Mouse (Mus musculus) CH12.LX (cell line): ENCODE data around the gene Mark2. TPM values are rescaled to one million over a fixed set of nuclear protein-coding genes. Genes with fewer than 3 reads are reported as not detected.
A peak's percentile ranks its signal among the peaks of the same experiment; 100 is the strongest.

Source experiments
- DNase-seq: peaks from one replicate; pipeline ENCODE4 v3.0.0-alpha.2; 2013; ENCODE audit errors: extremely low read depth
- H3K27ac ChIP-seq: 2 replicates; pipeline ENCODE4 v1.5.1; 2012; ENCODE audit warnings: low read depth, mild to moderate bottlenecking, control low read depth, moderate library complexity; ENCODE audit not compliant: insufficient read depth
- H3K27me3 ChIP-seq: replicated peaks from 2 replicates; pipeline ENCODE3; 2012; ENCODE audit warnings: inconsistent platforms
- H3K36me3 ChIP-seq, 2 experiments: replicated peaks in 1 of 2; 2 replicates each; pipeline versions ENCODE3 to v1.6.1; 2012; ENCODE audit warnings: inconsistent platforms in 1 of 2, low read length in 1 of 2, mild to moderate bottlenecking in 1 of 2, mixed read lengths in 1 of 2, moderate library complexity in 1 of 2; ENCODE audit not compliant: control insufficient read depth in 1 of 2, insufficient read depth in 1 of 2
- H3K4me1 ChIP-seq, 2 experiments: 2 replicates each; pipeline ENCODE4 v1.6.1; 2012; ENCODE audit warnings: inconsistent platforms in 1 of 2, moderate library complexity in 1 of 2; ENCODE audit not compliant: insufficient read depth in 2 of 2, control insufficient read depth in 1 of 2
- H3K4me2 ChIP-seq: 2 replicates; pipeline ENCODE4 v1.6.1; 2012; ENCODE audit warnings: low read depth, mild to moderate bottlenecking, control low read depth; ENCODE audit not compliant: poor library complexity, insufficient read depth, severe bottlenecking
- H3K4me3 ChIP-seq, 3 experiments: fragments of 150-350 bp in 1 of 3; sonication (generic) in 1 of 3; replicated peaks in 1 of 3; 2 replicates each; pipeline versions ENCODE3 to v1.5.1; 2011 to 2012; ENCODE audit warnings: low read depth in 2 of 3, low read length in 2 of 3, mild to moderate bottlenecking in 2 of 3, moderate library complexity in 2 of 3, control low read depth in 1 of 3, improper control_type of control experiment in 1 of 3, inconsistent platforms in 1 of 3, mixed read lengths in 1 of 3; ENCODE audit not compliant: poor library complexity in 1 of 3
- H3K79me2 ChIP-seq: replicated peaks from 2 replicates; pipeline ENCODE4 v1.6.1; 2012; ENCODE audit warnings: mild to moderate bottlenecking, moderate library complexity; ENCODE audit not compliant: control insufficient read depth, poor library complexity, insufficient read depth, severe bottlenecking; ENCODE audit errors: extremely low read depth
- H3K9ac ChIP-seq: 2 replicates; pipeline ENCODE4 v1.6.1; 2012; ENCODE audit warnings: low read depth, mild to moderate bottlenecking, control low read depth, moderate library complexity; ENCODE audit not compliant: insufficient read depth
- H3K9me3 ChIP-seq: replicated peaks from 2 replicates; pipeline ENCODE3; 2012; ENCODE audit warnings: low read length, inconsistent platforms, mixed read lengths
- ELF1 ChIP-seq: IDR thresholded peaks from 2 replicates; pipeline ENCODE4 v1.6.1; 2014; ENCODE audit warnings: low read depth, mild to moderate bottlenecking, inconsistent platforms, low read length, improper control_type of control experiment
- EP300 ChIP-seq: IDR thresholded peaks from 2 replicates; pipeline ENCODE4 v1.6.1; 2011; ENCODE audit warnings: low read length, improper control_type of control experiment
- ETS1 ChIP-seq: conservative IDR thresholded peaks from 2 replicates; pipeline ENCODE4 v1.6.1; 2012; ENCODE audit warnings: low read depth, mild to moderate bottlenecking, inconsistent platforms, low read length, improper control_type of control experiment, moderate library complexity
- GABPA ChIP-seq: IDR thresholded peaks from 2 replicates; pipeline ENCODE4 v1.6.1; 2012; ENCODE audit warnings: low read depth, low read length, improper control_type of control experiment, inconsistent platforms; ENCODE audit not compliant: insufficient replicate concordance
- KAT2A ChIP-seq: IDR thresholded peaks from 2 replicates; pipeline ENCODE4 v1.6.1; 2012; ENCODE audit warnings: low read length, improper control_type of control experiment, inconsistent platforms; ENCODE audit not compliant: insufficient replicate concordance
- MAX ChIP-seq: IDR thresholded peaks from 2 replicates; pipeline ENCODE4 v1.6.1; 2011; ENCODE audit warnings: low read length, improper control_type of control experiment
- MEF2A ChIP-seq: IDR thresholded peaks from 2 replicates; pipeline ENCODE4 v1.6.1; 2014; ENCODE audit warnings: low read depth, mild to moderate bottlenecking, inconsistent platforms, low read length, improper control_type of control experiment, borderline replicate concordance
- MXI1 ChIP-seq: IDR thresholded peaks from 2 replicates; pipeline ENCODE4 v1.6.1; 2011; ENCODE audit warnings: mild to moderate bottlenecking, low read depth, low read length, improper control_type of control experiment
- NELFE ChIP-seq: IDR thresholded peaks from 2 replicates; pipeline ENCODE4 v1.6.1; 2011; ENCODE audit warnings: low read depth, low read length, improper control_type of control experiment
- PAX5 ChIP-seq: IDR thresholded peaks from 2 replicates; pipeline ENCODE4 v1.6.1; 2012; ENCODE audit warnings: low read length, inconsistent platforms, mixed read lengths
- POLR2AphosphoS2 ChIP-seq: IDR thresholded peaks from 2 replicates; pipeline ENCODE4 v1.6.1; 2011; ENCODE audit warnings: low read depth, low read length, improper control_type of control experiment
- SIN3A ChIP-seq: IDR thresholded peaks from 2 replicates; pipeline ENCODE4 v1.6.1; 2012; ENCODE audit warnings: low read length, improper control_type of control experiment, inconsistent platforms
- SMC3 ChIP-seq: IDR thresholded peaks from 2 replicates; pipeline ENCODE4 v1.6.1; 2011; ENCODE audit warnings: low read depth, low read length, improper control_type of control experiment
- TCF12 ChIP-seq: IDR thresholded peaks from 2 replicates; pipeline ENCODE4 v1.6.1; 2014; ENCODE audit warnings: low read depth, mild to moderate bottlenecking, inconsistent platforms, low read length, improper control_type of control experiment
- UBTF ChIP-seq: IDR thresholded peaks from 2 replicates; pipeline ENCODE4 v1.6.1; 2012; ENCODE audit warnings: low read depth, mild to moderate bottlenecking, inconsistent platforms, low read length, improper control_type of control experiment, moderate library complexity
- USF2 ChIP-seq: conservative IDR thresholded peaks from 2 replicates; pipeline ENCODE4 v1.6.1; 2011; ENCODE audit warnings: low read depth, low read length, improper control_type of control experiment
- ZC3H11A ChIP-seq: IDR thresholded peaks from 2 replicates; pipeline ENCODE4 v1.6.1; 2012; ENCODE audit warnings: low read depth, mild to moderate bottlenecking, inconsistent platforms, low read length, improper control_type of control experiment
- ZKSCAN1 ChIP-seq: IDR thresholded peaks from 2 replicates; pipeline ENCODE4 v1.6.1; 2012; ENCODE audit warnings: low read depth, inconsistent platforms, low read length, improper control_type of control experiment, borderline replicate concordance
- ZMIZ1 ChIP-seq: IDR thresholded peaks from 2 replicates; pipeline ENCODE4 v1.6.1; 2012; ENCODE audit warnings: low read depth, mild to moderate bottlenecking, inconsistent platforms, low read length, improper control_type of control experiment
- ZNF384 ChIP-seq: IDR thresholded peaks from 2 replicates; pipeline ENCODE4 v1.6.1; 2012; ENCODE audit warnings: low read depth, low read length, improper control_type of control experiment, inconsistent platforms
- dilution Hi-C: fragments of 300-500 bp; cut with MboI; formaldehyde crosslinking; loops from 2 replicates; pipeline ENCODE4 v1.14.3; 2020; ENCODE audit warnings: low sequenced_read_pairs; ENCODE audit not compliant: extremely low pct_unique_long_range_greater_than_20kb, extremely low pct_ligation_motif_present
- in situ Hi-C: fragments of 300-500 bp; cut with MboI; formaldehyde crosslinking; loops from 3 replicates; pipeline ENCODE4 v1.14.3; 2019; ENCODE audit warnings: low sequenced_read_pairs, low pct_ligation_motif_present, low pct_unique_long_range_greater_than_20kb, mixed read lengths
- polyA plus RNA-seq: library from polyadenylated mRNA; unstranded; fragments of >175 nt; gene quantifications from 2 replicates; pipeline ENCODE4 v1.2.1, GENCODE M21; 2012; ENCODE audit warnings: low read depth; ENCODE audit not compliant: insufficient read length
- total RNA-seq, 2 experiments: library from RNA; depleted of rRNA; stranded (reverse); fragments of 300-350 nt in 1 of 2; fragments of >200 nt in 1 of 2; gene quantifications; 2 replicates each; pipeline ENCODE4 v1.2.3; 2012 to 2014

Mark2 gene
- total and polyA plus RNA-seq, 3 experiments, result 8.1 to 34.4 (median 19.0) TPM

DNA sequence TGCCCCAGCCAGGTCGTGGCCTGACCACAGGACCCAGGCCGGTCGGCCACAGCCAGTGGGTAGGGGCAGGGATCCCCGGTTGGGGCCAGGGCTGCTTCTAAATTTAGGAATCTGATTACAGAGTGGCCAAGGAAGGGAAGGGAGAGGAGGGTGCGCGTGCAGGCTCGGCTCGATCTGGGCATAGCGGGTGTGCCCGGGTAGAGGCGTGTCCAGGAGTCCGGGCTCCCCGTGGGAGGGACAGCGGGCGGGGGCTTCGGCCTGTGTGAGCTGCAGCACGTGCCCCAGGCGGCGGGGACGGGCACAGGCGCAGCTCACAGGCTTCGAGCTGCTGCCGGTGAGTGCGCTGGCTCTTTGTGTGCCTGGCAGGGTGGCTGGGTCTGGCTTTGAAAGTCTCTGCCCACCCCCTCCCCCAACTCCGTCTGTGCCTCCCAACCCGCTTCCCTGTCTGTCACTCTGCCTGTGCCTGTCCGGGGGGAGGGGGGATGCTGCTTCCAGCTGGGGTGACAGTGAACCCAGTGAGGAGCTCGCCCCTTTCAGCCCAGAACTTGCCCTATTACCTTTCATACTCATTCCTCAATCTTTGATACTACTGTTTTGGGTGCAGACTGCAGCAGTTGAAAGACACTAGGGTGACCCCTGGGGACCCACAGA is 74.4 kb downstream of the Mark2 start, which contains the start of gene Rcor2:
Gene Rcor2 (plus strand): TSS at position 235 of the 651 bp plus-strand sequence.
- DNase-seq, result no peak
- Histone ChIP-seq H3K4me3 (peak within 1 kb of the TSS; percentile 61 to 79 (median 73)), H3K4me1 (peaks cover 14 to 50% of the 10 kb centered on the region in 2 experiments), H3K27ac (peak within 1 kb of the TSS; percentile 39; the same call in 1 of the 2 replicates), H3K27me3 (no peaks in the 10 kb centered on the region), H3K9me3 (peaks cover 6% of the 10 kb centered on the region), H3K9ac (peak within 1 kb of the TSS; percentile 30), H3K79me2 (no peaks in the 10 kb centered on the region), H3K4me2 (peak within 1 kb of the TSS; percentile 80), H3K36me3 (peaks cover 4 to 22% of the 10 kb centered on the region in 2 experiments)
- dilution Hi-C loops, result no loop called here
- in situ Hi-C loops, result loop anchor here (5.0 kb wide), 1 partner anchor 80 kb away; no protein-coding TSS in a partner anchor
- no peak for TF ChIP-seq NELFE
- no peak for TF ChIP-seq USF2
- no peak for TF ChIP-seq ZKSCAN1
- no peak for TF ChIP-seq EP300
- no peak for TF ChIP-seq MAX
- no peak for TF ChIP-seq POLR2AphosphoS2
- no peak for TF ChIP-seq MXI1
- no peak for TF ChIP-seq SIN3A

DNA sequence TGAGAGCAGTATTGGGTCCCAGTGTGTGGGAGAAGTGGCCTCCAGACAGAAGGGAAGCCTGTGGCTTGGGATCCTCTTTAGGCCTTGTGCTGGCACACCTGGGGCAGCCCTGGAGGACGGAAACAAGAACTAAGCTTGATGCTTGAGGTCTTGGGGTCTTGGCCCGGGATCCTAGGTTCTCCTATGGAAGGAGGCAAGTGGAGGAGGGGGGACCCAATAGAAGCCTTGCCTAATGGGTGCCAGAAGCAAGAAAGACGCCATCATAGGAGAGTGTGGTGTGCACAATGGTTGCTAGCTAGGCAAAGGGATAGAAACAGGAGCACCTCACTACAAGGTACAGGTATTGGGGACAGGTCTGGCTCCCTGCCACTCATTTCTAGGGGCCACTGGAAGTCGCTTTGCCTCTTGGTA is 75.2 kb downstream of the Mark2 start:
- Histone ChIP-seq H3K36me3 (peaks cover 2 to 15% of the 10 kb centered on the region in 2 experiments), H3K4me3 (no peak overlapping the region), H3K27ac (no peak overlapping the region), H3K9me3 (peaks cover 8% of the 10 kb centered on the region), H3K9ac (no peak overlapping the region), H3K27me3 (no peaks in the 10 kb centered on the region), H3K79me2 (no peaks in the 10 kb centered on the region), H3K4me2 (no peak overlapping the region), H3K4me1 (peaks cover 14 to 50% of the 10 kb centered on the region in 2 experiments)
- in situ Hi-C loops, result loop anchor here (5.0 kb wide), 1 partner anchor 81 kb away; no protein-coding TSS in a partner anchor
- DNase-seq, result no peak
- dilution Hi-C loops, result no loop called here
- no peak for TF ChIP-seq PAX5
- no peak for TF ChIP-seq KAT2A
- TF ChIP-seq MEF2A, result no peak
- no peak for TF ChIP-seq MXI1
- TF ChIP-seq TCF12, result no peak
- no peak for TF ChIP-seq ZNF384
- TF ChIP-seq ZMIZ1, result no peak
- no peak for TF ChIP-seq EP300
- TF ChIP-seq GABPA, result no peak
- no peak for TF ChIP-seq ELF1
- no peak for TF ChIP-seq ETS1
- TF ChIP-seq SMC3, result no peak
- TF ChIP-seq SIN3A, result no peak
- TF ChIP-seq UBTF, result no peak
- TF ChIP-seq ZC3H11A, result no peak
- TF ChIP-seq MAX, result no peak
